Mouse (Mus musculus): ENCODE results near the gene Nlrp4b. TPM values are rescaled to one million over a fixed set of nuclear protein-coding genes. Genes with fewer than 3 reads are reported as not detected.
"Not testable (repeated sequence)": the region's sequence is repeated elsewhere in the genome, so short reads cannot be mapped to it uniquely, and the experiment has no call there.

Nlrp4b gene
- not detected in 2 replicates for polyA plus RNA-seq (2015; fragmentation: Nextera tagmentation; extraction: Ambion mirVana)

- Histone ChIP-seq H3K9me3 (replicated peaks) (peaks cover 2% of the 10 kb centered on the region; the same call in 1 of the 2 replicates), H3K27me3 (no peaks in the 10 kb centered on the region), H3K4me2 (no peak within 1 kb of the TSS), H3K27ac (no peak within 1 kb of the TSS), H3K36me3 (no peaks in the 10 kb centered on the region), H3K4me1 (replicated peaks) (no peaks in the 10 kb centered on the region), H3K4me3 (replicated peaks) (no peak within 1 kb of the TSS), H3K9ac (no peak within 1 kb of the TSS)
- 63% methylated on average over 1 of the region's 1 CpGs for WGBS (ENCODE audit: insufficient replicate concordance)
- ATAC-seq (ENCODE audit: low read depth) (no peak), DNase-seq (no peak)
Measured at GRCm38 (mm10) chr7:10687489-10687888, at the start of gene Nlrp4b. Gene Nlrp4b, plus strand, starts transcription at chr7:10687789.

GRCm38 (mm10) chr7:10754264-10754663, 66.7 kb downstream of the Nlrp4b start, which contains the start of gene Vmn1r71:
Gene Vmn1r71, minus strand, starts transcription at chr7:10754364.
- ATAC-seq (ENCODE audit: low read depth), result no peak
- H3K4me2 ChIP-seq, result no peak within 1 kb of the TSS

GRCm38 (mm10) chr7:10757551-10757950, 70.0 kb downstream of the Nlrp4b start:
- not testable (repeated sequence) for ATAC-seq (ENCODE audit: low read depth); H3K9me3 ChIP-seq (replicated peaks); DNase-seq; H3K27ac ChIP-seq; H3K4me2 ChIP-seq; H3K4me1 ChIP-seq (replicated peaks); H3K36me3 ChIP-seq; H3K27me3 ChIP-seq; H3K9ac ChIP-seq; H3K4me3 ChIP-seq (replicated peaks)

More at GRCm38 (mm10) chr7:10754264-10754663, 66.7 kb downstream of the Nlrp4b start, which contains the start of gene Vmn1r71:
- Histone ChIP-seq H3K36me3 (no peaks in the 10 kb centered on the region), H3K4me1 (replicated peaks) (no peaks in the 10 kb centered on the region), H3K4me3 (replicated peaks) (no peak within 1 kb of the TSS), H3K9me3 (replicated peaks) (0 out of 2 replicates have a peak, but pooled peaks cover 6% of the 10 kb centered on the region), H3K27me3 (no peaks in the 10 kb centered on the region), H3K27ac (no peak within 1 kb of the TSS), H3K9ac (no peak within 1 kb of the TSS)
- no peak for DNase-seq

Other genes starting within 250 kb of the Nlrp4b start
- gene Vmn1r67, start 244.5 kb upstream of the Nlrp4b start, polyA plus RNA-seq (2015; fragmentation: Nextera tagmentation; extraction: Ambion mirVana), result not detected in 2 replicates
- 2.7 and 3.4 TPM in 2 replicates for gene Zik1, start 192.4 kb upstream of the Nlrp4b start, polyA plus RNA-seq (2015; fragmentation: Nextera tagmentation; extraction: Ambion mirVana)
- gene Vmn1r68, start 129.3 kb upstream of the Nlrp4b start, polyA plus RNA-seq (2015; fragmentation: Nextera tagmentation; extraction: Ambion mirVana), result not detected in 2 replicates
- gene Vmn1r69, start 74.1 kb upstream of the Nlrp4b start, polyA plus RNA-seq (2015; fragmentation: Nextera tagmentation; extraction: Ambion mirVana), result not detected in 2 replicates
- gene Vmn1r70, start 56.3 kb upstream of the Nlrp4b start, polyA plus RNA-seq (2015; fragmentation: Nextera tagmentation; extraction: Ambion mirVana), result not detected in 2 replicates
- not detected in 2 replicates for gene Vmn1r71, start 66.6 kb downstream of the Nlrp4b start, polyA plus RNA-seq (2015; fragmentation: Nextera tagmentation; extraction: Ambion mirVana)
- not detected in 2 replicates for gene Zscan4b, start 217.3 kb downstream of the Nlrp4b start, polyA plus RNA-seq (2015; fragmentation: Nextera tagmentation; extraction: Ambion mirVana)